Mouse (Mus musculus): ENCODE measurements around the gene Larp1b. TPM values are rescaled to one million over a fixed set of nuclear protein-coding genes. Genes with fewer than 3 reads are reported as not detected.
"Not testable (repeated sequence)": the region's sequence is repeated elsewhere in the genome, so short reads cannot be mapped to it uniquely, and the experiment has no call there.

The Larp1b gene
- 121 and 173 TPM in 2 replicates for total RNA-seq (2015; ENCODE audit: low replicate concordance)
- total RNA-seq (2017; ENCODE audit: low replicate concordance) = 141 and 227 TPM in 2 replicates

DNA sequence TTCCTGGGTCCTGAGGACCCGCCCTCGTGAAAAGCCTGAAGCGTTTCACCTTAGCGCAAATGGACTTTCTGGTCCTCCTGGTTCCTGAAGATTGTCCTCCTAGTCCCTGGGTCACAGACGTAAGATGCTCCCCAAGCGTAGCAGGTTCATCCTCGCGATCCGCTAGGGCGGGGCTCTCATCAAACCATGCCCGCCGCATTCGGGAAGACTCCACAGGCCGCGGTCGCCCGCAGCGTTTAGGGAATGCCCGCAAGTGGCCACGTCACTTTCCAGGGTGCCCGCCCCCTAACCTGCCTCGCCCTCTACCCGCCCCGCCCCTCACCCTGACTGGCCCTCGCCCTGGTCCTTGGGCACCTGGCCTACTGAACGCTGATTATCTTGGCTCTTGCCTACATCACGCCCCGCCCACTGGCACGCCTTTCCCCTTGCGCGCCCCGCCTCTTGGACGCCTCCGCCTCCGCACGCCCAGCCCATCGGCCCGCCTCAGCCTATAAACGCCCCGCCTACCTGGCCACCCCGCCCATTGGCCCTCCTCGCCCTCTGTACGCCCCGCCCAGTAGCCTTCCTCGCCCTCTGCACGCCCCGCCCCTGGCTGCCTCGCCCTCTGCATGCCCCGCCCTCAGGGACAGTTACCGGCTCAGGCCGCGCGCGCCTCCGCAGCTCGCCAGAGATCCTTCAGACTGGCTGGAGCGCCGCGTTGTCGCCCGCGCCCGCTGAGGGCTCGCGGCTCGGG is at the start of gene Larp1b:
TSS of gene Larp1b (plus strand) at position 659 of the 733 bp plus-strand sequence.
- ATAC-seq (replicated peaks; ENCODE audit: low FRiP score, poor library complexity, severe bottlenecking) = peak; percentile 85

DNA sequence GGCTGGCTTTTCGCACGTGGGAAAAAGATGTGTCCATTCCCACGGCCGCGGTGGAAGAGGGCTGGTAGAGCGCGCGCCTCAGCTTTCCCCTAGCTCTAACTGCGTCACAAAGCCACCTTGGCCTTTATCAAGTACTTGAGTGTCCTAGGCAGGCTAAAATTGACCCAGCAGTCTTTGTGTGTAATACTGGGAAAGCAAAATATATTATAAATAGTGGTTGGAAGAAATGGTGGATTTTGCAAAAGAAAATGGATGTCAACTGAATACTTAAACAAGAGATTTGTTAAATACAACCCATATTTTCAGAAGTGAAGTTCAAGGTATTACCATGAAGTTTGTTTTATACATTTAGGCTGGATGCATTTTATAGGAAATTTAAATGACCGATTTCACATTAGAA is 47.2 kb upstream of the Larp1b start, which contains the start of gene 1700034I23Rik:
TSS of gene 1700034I23Rik (minus strand) at position 101 of the 400 bp plus-strand sequence.
- not testable (repeated sequence) for ATAC-seq (replicated peaks; ENCODE audit: low FRiP score, poor library complexity, severe bottlenecking)

DNA sequence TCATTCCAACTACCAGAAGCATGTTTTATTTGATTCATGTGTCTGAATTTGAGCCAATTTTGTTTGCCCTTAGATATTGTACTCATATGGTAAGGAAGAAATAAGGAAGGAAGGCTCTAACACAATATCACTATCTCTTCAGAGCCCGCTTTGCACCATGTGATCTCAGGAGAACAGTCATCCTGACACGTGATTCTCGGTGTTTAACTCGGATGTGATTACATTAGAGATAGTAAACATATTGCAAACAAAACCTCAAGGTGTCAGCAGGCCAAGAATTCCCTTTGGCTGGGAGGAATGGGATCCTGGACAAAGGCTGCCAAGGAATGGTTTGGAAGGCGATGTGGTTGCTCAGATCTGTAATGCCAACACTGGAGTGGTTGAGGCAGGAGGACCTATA is 11.4 kb upstream of the Larp1b start:
- no peak for ATAC-seq (replicated peaks; ENCODE audit: low FRiP score, poor library complexity, severe bottlenecking)

DNA sequence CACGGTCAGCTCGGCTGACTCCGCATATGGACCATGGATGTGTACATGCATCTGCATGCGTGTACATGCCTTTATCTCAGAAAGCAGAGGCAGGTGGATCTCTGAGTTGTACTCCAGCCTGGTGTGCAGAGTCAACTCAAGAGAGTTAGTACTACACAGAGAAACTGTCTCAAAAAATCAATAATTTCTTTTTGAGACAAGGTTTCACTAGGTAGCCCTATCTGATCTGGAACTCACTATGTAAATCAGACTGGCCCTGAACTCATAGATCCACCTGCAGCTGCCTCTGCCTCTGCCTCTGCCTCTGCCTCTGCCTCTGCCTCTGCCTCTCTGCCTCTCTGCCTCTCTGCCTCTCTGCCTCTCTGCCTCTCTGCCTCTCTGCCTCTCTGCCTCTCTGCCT is 11.0 kb upstream of the Larp1b start:
- no peak for ATAC-seq (replicated peaks; ENCODE audit: low FRiP score, poor library complexity, severe bottlenecking)

DNA sequence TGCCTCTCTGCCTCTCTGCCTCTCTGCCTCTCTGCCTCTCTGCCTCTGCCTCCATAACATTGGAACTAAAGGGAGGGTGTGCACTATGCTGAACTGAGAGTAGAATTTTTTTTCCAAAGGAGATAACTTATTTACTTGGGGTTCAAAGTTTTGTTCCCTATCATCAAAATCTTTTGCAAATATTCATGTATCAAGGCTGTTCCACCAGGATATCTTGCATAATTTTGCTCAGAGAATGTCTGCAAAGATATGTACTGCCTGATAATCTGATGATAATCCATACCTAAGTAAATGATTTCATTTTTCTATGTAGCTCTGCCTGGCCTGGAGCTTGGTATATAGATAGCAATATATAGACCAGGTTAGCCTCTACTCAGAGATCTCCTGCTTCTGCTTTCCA is 10.6 kb upstream of the Larp1b start:
- no peak for ATAC-seq (replicated peaks; ENCODE audit: low FRiP score, poor library complexity, severe bottlenecking)

DNA sequence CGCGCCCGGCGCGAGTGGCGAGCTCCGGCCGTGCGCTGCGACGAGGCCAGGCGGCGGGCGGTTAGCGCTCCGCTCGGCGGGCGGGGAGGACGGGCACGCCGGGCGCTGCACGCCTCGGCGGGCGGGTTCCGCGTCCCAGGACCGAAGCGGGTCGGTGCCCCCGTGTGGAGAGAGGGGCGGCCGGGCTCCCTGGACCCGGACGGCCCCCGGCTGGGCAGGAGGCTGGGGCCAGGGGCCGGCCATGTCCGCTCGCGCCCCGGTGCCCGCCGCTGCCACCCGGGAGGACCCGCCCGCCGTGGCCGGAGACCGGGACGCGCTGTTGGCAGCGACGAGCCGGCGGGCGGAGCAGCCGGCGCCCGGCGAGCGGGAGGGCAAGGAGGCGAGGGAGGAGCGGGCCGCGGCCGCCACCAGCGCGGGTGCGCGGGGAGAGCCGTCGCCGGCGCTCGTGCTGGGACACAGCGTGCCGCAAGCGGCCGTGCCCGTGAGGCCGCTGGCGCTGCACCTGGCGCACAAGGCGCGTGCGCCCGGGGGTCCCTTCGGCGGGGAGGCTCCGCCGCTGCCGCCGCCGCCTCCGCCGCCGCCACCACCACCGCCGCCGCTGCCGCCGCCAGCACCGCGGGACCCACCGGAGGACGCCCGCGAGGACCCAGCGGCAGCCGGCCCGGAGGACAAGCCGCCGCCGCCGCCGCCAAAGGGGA is 424 bp downstream of the Larp1b start:
- ATAC-seq (replicated peaks; ENCODE audit: low FRiP score, poor library complexity, severe bottlenecking) = peak; percentile 12; the same call in 1 of the 2 replicates

DNA sequence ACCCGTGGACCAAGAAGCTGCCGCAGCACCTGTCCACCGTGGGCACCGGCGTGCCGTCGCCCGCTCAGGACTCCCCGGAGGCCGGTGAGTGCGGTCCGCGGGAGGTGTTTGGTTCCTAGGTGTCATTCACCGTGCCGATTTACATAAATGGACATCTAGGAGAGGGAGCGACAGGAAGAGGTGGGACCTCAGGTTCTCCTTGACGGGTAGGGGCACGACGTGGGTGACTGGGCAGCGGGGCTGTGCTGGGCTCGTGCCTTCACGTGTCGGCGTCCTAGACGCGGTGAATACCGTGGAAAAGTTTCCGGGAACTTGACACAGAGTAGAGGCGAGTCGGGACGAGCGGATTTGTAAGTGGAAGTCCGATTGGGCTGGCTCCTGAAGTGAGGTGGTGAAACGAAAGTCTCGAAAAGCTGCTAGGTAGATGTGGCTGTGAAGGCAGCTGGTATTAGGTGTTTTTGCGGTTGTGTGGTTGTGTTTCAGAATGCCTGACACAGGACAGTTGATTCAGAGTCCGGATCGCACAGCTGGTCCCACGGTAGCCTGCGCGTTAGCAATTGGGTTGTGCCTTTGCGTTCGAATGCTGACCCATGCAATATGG is 1.1 kb downstream of the Larp1b start:
- peak; percentile 32 for ATAC-seq (replicated peaks; ENCODE audit: low FRiP score, poor library complexity, severe bottlenecking)

DNA sequence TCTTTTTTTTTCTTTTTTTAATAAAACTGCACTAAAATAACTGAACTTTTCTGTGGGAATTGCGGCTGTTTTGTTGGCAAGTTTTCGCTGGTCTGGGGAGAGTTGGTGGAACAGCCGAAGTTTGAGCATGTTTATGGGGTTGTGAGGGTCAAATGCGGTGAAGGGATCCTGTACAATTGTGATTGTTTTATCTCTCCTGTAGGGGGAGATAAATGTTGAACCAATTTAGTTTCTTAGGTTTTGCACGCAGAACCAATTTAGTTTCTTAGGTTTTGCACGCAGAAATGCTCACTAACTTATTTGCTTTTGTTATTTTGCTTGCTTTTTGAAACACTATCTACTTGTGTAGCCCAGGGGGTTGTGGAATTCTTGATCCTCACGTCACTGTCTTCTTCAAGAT is 1.7 kb downstream of the Larp1b start:
- 0 out of 2 replicates have a peak, but pooled peaks have one; percentile 12 for ATAC-seq (replicated peaks; ENCODE audit: low FRiP score, poor library complexity, severe bottlenecking)

DNA sequence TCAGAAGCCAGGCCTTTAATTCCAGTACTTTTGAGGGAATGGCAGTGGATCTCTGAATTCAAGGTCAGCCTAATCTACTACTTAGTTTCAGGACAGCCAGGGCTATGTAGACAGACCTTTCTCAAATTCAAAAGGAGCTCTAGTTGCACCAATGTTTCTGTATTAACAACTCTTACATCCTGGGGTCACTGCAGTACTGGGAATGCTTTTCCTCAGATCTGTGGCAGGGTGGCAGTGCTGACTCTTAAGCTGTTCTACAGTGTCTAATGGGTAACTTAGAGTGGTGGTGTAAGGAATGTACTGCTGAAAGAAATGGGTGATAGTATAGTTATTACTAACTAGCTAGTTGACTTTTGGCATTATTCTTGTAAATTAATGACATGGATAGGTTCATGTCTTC is 3.0 kb downstream of the Larp1b start:
- ATAC-seq (replicated peaks; ENCODE audit: low FRiP score, poor library complexity, severe bottlenecking) = no peak

DNA sequence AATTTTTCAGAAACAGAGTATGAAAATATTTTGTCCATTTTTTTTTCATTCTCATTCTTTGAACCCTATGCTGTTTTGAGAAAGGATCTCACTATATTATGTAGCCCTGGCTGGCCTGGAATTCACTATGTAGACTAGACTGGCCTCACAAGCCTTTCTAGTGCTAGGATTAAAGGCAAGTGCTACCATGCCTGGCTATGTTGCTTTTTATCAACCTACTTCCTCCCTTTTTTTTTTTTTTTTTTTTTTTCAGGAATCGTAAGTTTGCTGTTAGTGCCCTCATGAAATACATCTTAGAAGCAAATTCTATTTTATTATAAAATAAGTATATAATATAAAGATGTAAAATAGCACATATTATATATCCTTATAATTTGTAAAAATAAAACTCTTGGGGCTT is 5.2 kb downstream of the Larp1b start:
- ATAC-seq (replicated peaks; ENCODE audit: low FRiP score, poor library complexity, severe bottlenecking) = no peak

DNA sequence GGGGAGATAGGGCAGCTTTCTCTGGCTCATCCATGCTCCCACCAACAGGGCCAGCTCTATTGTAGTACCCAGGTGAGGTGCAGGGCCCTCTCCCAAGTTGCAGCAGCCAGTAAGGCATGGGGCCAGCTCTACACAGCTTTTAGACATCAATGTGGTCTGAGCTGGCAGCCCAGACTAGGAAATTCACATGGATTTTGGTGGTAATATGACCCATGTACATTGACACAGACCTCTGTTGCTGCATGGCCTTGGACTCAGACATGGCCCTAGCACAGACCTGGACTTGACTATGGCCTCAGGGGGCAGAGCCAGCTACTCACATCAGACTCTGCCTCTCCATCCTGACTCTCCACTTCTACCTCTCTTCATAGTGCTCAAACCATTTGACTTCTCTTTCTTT is 9.2 kb downstream of the Larp1b start:
- ATAC-seq (replicated peaks; ENCODE audit: low FRiP score, poor library complexity, severe bottlenecking) = peak; percentile 39; the same call in 1 of the 2 replicates

DNA sequence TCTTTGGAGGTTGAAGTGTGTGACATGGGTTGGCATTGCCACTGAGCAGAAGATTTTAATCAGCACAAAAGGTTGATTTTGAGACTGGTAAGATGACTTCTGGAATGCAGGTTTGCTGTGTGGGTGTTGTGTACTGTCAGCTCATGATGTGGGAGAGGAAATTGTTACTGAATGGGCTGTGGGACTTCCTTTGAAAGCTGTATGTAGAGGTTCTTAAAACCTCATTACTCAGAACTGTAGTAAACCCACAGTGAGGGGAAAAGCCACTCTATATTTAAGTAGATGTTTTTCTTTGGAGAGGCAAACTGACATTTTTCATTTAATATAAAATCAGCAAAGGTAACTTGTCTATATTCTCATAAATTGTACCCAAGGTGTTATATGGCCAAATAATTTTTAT is 31.1 kb downstream of the Larp1b start:
- no peak for ATAC-seq (replicated peaks; ENCODE audit: low FRiP score, poor library complexity, severe bottlenecking)

DNA sequence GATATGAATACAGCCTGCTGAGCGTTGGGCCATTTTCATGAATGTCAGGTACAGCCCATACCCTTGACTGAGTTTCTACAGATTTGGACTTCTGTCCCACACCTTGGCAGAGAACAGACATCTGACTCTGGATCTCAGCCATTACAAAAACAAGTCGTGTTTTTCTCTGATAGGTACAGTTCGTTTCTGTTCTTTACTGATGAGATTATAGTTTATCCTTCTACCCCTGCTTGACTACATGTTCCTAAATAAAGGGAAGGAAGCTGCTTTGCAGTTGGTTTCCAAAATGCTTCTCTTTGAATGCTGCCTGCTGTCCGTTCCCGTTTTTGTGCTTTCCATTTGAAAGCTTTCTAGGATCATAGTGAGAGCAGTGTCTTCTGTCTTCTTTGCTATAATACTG is 37.9 kb downstream of the Larp1b start:
- ATAC-seq (replicated peaks; ENCODE audit: low FRiP score, poor library complexity, severe bottlenecking) = no peak

DNA sequence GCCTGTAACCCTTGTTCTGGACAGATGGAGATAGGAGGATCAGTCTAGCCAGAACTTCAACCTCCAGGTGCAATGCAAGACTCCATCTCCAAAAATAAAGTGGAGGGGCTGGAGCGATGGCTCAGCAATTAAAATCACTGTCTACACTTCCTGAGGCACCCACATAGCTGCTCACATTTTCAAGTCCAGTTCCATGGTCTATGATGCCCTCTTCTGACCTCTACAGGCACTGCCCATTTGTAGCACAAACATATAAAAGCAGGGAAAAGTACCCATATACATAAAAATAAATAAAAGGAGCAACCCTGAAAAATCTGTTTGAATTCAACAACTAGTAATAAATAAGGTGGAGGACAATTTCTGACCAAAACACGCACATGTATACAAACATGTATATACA is 39.1 kb downstream of the Larp1b start:
- no peak for ATAC-seq (replicated peaks; ENCODE audit: low FRiP score, poor library complexity, severe bottlenecking)

DNA sequence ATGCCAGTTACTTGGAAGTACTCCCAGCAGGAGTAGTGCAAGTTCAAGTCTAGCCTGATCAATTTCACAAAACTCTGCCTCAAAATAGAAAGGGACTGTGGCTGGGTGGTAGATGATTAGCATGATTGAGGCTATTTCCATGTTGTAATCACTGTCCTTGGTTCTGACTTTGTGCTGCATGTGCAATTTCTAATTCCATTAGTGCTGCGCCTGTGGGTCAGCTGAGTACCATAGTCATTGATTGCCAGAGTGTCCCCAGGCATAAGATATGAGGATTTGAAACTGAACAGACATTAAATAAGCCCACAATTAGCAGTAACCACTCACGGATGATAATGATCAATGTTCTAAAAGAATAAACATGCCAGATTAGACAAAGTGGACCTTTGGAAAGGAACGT is 41.9 kb downstream of the Larp1b start:
- ATAC-seq (replicated peaks; ENCODE audit: low FRiP score, poor library complexity, severe bottlenecking) = no peak

DNA sequence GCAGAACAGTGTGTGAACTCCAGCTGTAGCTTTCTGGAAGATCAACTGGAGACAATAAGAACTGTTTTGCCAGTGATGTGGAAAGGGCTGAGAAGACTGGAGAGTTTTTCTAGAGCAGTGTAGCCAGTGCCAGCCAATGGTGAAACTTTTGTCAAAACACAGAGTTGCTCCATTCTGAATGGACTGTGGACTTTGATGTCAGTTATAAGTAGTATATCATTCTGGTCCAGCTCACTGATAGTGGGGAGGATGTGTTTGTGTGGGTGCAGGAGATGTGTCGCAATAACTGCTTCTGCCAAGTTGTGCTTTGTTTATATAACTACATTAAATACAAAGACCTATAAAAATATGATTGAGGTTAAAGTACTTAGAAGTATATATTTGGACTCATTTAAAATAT is 45.5 kb downstream of the Larp1b start:
- ATAC-seq (replicated peaks; ENCODE audit: low FRiP score, poor library complexity, severe bottlenecking) = no peak

DNA sequence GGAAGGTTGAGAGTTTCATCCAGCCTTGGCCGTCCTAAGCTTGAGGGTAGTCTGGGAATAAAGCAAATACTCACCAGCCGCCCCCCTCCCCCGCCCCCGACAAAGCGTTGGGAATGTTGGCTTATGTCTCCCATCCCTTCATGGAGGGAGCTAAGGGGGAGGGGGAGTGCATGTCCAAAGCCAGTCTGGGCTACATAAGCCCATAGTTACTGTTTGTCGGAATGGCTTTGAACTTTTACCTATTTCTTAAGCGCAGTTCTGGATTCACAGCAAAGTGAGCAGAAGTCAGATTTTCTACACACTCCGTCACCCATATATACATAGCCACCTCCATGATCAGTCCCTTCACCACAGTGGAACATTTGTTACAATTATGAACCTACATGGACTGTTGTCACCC is 59.7 kb downstream of the Larp1b start:
- ATAC-seq (replicated peaks; ENCODE audit: low FRiP score, poor library complexity, severe bottlenecking) = no peak

DNA sequence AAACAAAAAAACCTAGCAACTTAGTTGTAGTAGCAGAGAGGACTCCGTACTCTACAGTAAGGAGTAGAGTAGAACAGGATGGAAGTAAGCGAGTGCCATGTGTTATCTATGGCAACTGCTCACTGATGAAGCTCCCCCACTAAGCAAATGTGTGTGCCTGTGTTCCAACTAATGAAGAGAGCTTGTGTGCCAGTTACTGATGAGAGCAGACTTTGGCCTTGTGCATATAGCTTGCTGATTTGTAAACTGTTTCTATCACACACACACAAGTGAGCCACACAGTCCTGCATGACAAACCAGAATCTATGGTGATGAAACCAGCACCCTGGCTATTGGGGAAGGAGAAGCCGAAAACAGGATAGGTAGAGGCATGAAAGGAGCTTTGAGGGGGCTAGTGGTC is 60.4 kb downstream of the Larp1b start:
- no peak for ATAC-seq (replicated peaks; ENCODE audit: low FRiP score, poor library complexity, severe bottlenecking)

DNA sequence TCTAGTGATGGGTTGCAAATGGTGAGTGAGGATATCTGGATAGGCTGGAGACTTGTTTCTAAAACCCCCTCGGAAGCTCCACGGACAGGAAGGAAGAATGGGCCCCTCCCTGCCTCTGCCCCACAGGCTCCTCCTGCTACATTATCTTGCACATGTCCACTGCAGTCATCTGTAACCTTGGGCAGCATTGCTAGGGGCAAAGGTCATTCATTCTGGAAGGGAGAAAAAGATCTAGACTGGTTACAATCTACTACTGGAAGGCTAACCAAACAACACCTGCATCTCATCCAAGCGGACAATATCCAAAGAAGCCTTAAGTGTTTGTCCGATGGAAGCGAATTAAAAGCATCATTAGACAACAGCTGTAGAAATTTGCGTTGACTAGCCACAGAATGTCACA is 61.1 kb downstream of the Larp1b start:
- no peak for ATAC-seq (replicated peaks; ENCODE audit: low FRiP score, poor library complexity, severe bottlenecking)

DNA sequence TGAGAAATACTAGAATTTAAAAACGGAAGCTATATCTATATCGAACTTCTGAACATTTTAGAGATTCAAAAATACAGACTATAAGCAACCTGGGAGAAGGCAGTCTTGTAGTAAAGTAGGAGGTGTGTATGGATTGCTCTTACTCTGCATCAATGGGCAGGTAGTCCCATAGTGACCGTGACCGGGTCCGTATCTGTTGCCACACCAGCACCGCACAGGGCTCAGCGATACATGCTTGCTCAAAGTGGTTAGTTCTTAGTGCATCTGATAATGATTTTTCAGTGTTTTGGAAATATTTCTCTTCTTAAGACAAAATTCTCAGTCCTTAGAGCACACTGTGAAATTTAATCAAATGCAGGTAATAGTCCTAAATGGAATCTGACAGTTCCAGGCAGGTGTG is 62.8 kb downstream of the Larp1b start:
- ATAC-seq (replicated peaks; ENCODE audit: low FRiP score, poor library complexity, severe bottlenecking) = no peak

DNA sequence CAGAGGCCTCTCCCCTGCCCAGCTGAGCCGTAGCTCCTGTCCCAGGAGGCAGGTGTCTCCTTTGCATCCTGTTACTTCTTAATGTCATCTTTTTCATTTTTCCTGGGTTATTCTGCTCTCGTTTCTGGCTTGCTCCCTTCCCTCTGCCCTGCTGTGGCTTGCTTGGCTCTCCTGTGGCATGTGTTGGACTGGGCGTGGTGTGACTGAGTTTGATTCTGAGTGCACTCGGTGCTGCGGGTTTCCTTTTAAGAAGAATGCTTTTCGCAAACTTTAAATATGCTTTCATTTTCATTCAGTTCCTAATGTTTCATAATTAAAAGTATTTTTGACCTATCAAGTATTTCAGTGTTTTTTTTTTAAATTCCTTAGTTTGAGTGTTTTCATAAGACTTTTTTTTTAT is 65.3 kb downstream of the Larp1b start:
- no peak for ATAC-seq (replicated peaks; ENCODE audit: low FRiP score, poor library complexity, severe bottlenecking)

Measured in erythroid progenitor cell, adult 5-6 weeks (primary cell).